Mouse (Mus musculus): Measurements from ENCODE around the gene Hist1h4f. TPM values are rescaled to one million over a fixed set of nuclear protein-coding genes. Genes with fewer than 3 reads are reported as not detected.

The Hist1h4f gene
- polyA plus RNA-seq, 1 experiment from 2014 or later: not detected

Other genes starting within 250 kb of the Hist1h4f start
- 30.7 TPM for gene Zfp322a, start 182.4 kb downstream of the Hist1h4f start, polyA plus RNA-seq (2015; fragmentation: Illumina TruSeq; extraction: RNeasy Lipid Tissue Mini Kit (QIAGEN cat#74804); ENCODE audit: low read depth, low replicate concordance)
- gene Abt1, start 127.8 kb downstream of the Hist1h4f start, polyA plus RNA-seq (2015; fragmentation: Illumina TruSeq; extraction: RNeasy Lipid Tissue Mini Kit (QIAGEN cat#74804); ENCODE audit: low read depth, low replicate concordance): 6.8 TPM
- not detected for gene Btn1a1, start 85.7 kb downstream of the Hist1h4f start, polyA plus RNA-seq (2015; fragmentation: Illumina TruSeq; extraction: RNeasy Lipid Tissue Mini Kit (QIAGEN cat#74804); ENCODE audit: low read depth, low replicate concordance)
- gene Btn2a2, start 62.8 kb downstream of the Hist1h4f start, polyA plus RNA-seq (2015; fragmentation: Illumina TruSeq; extraction: RNeasy Lipid Tissue Mini Kit (QIAGEN cat#74804); ENCODE audit: low read depth, low replicate concordance): 1.8 TPM
- gene Hist1h4h, start 20.6 kb downstream of the Hist1h4f start, polyA plus RNA-seq (2015; fragmentation: Illumina TruSeq; extraction: RNeasy Lipid Tissue Mini Kit (QIAGEN cat#74804); ENCODE audit: low read depth, low replicate concordance): 5.4 TPM
- gene Hist1h2af, start 17.7 kb downstream of the Hist1h4f start, polyA plus RNA-seq (2015; fragmentation: Illumina TruSeq; extraction: RNeasy Lipid Tissue Mini Kit (QIAGEN cat#74804); ENCODE audit: low read depth, low replicate concordance): not detected
- not detected for gene Hist1h3g, start 16.2 kb downstream of the Hist1h4f start, polyA plus RNA-seq (2015; fragmentation: Illumina TruSeq; extraction: RNeasy Lipid Tissue Mini Kit (QIAGEN cat#74804); ENCODE audit: low read depth, low replicate concordance)
- gene Hist1h2bh, start 8.3 kb downstream of the Hist1h4f start, polyA plus RNA-seq (2015; fragmentation: Illumina TruSeq; extraction: RNeasy Lipid Tissue Mini Kit (QIAGEN cat#74804); ENCODE audit: low read depth, low replicate concordance): 0.37 TPM
- gene Hist1h3f, start 7.6 kb downstream of the Hist1h4f start, polyA plus RNA-seq (2015; fragmentation: Illumina TruSeq; extraction: RNeasy Lipid Tissue Mini Kit (QIAGEN cat#74804); ENCODE audit: low read depth, low replicate concordance): not detected
- gene Hist1h1d, start 1.6 kb upstream of the Hist1h4f start, polyA plus RNA-seq (2015; fragmentation: Illumina TruSeq; extraction: RNeasy Lipid Tissue Mini Kit (QIAGEN cat#74804); ENCODE audit: low read depth, low replicate concordance): 0.06 TPM
- gene Hist1h3e, start 10.7 kb upstream of the Hist1h4f start, polyA plus RNA-seq (2015; fragmentation: Illumina TruSeq; extraction: RNeasy Lipid Tissue Mini Kit (QIAGEN cat#74804); ENCODE audit: low read depth, low replicate concordance): not detected
- gene Hist1h2ae, start 19.6 kb upstream of the Hist1h4f start, polyA plus RNA-seq (2015; fragmentation: Illumina TruSeq; extraction: RNeasy Lipid Tissue Mini Kit (QIAGEN cat#74804); ENCODE audit: low read depth, low replicate concordance): not detected
- 3.5 TPM for gene Hist1h2bg, start 19.7 kb upstream of the Hist1h4f start, polyA plus RNA-seq (2015; fragmentation: Illumina TruSeq; extraction: RNeasy Lipid Tissue Mini Kit (QIAGEN cat#74804); ENCODE audit: low read depth, low replicate concordance)
- not detected for gene Hist1h2bf, start 22.5 kb upstream of the Hist1h4f start, polyA plus RNA-seq (2015; fragmentation: Illumina TruSeq; extraction: RNeasy Lipid Tissue Mini Kit (QIAGEN cat#74804); ENCODE audit: low read depth, low replicate concordance)
- not detected for gene Hist1h2ad, start 22.7 kb upstream of the Hist1h4f start, polyA plus RNA-seq (2015; fragmentation: Illumina TruSeq; extraction: RNeasy Lipid Tissue Mini Kit (QIAGEN cat#74804); ENCODE audit: low read depth, low replicate concordance)
- 0.76 TPM for gene Hist1h3d, start 24.1 kb upstream of the Hist1h4f start, polyA plus RNA-seq (2015; fragmentation: Illumina TruSeq; extraction: RNeasy Lipid Tissue Mini Kit (QIAGEN cat#74804); ENCODE audit: low read depth, low replicate concordance)
- not detected for gene Hist1h4d, start 29.9 kb upstream of the Hist1h4f start, polyA plus RNA-seq (2015; fragmentation: Illumina TruSeq; extraction: RNeasy Lipid Tissue Mini Kit (QIAGEN cat#74804); ENCODE audit: low read depth, low replicate concordance)
- 6.4 TPM for gene Hist1h2be, start 69.5 kb upstream of the Hist1h4f start, polyA plus RNA-seq (2015; fragmentation: Illumina TruSeq; extraction: RNeasy Lipid Tissue Mini Kit (QIAGEN cat#74804); ENCODE audit: low read depth, low replicate concordance)
- gene Hist1h1e, start 70.9 kb upstream of the Hist1h4f start, polyA plus RNA-seq (2015; fragmentation: Illumina TruSeq; extraction: RNeasy Lipid Tissue Mini Kit (QIAGEN cat#74804); ENCODE audit: low read depth, low replicate concordance): 3.1 TPM
- gene Hist1h2ac, start 132.3 kb upstream of the Hist1h4f start, polyA plus RNA-seq (2015; fragmentation: Illumina TruSeq; extraction: RNeasy Lipid Tissue Mini Kit (QIAGEN cat#74804); ENCODE audit: low read depth, low replicate concordance): 2.0 TPM
- 79.4 TPM for gene Hist1h2bc, start 132.6 kb upstream of the Hist1h4f start, polyA plus RNA-seq (2015; fragmentation: Illumina TruSeq; extraction: RNeasy Lipid Tissue Mini Kit (QIAGEN cat#74804); ENCODE audit: low read depth, low replicate concordance)
- not detected for gene Hist1h1t, start 144.2 kb upstream of the Hist1h4f start, polyA plus RNA-seq (2015; fragmentation: Illumina TruSeq; extraction: RNeasy Lipid Tissue Mini Kit (QIAGEN cat#74804); ENCODE audit: low read depth, low replicate concordance)
- gene Hist1h4c, start 146.8 kb upstream of the Hist1h4f start, polyA plus RNA-seq (2015; fragmentation: Illumina TruSeq; extraction: RNeasy Lipid Tissue Mini Kit (QIAGEN cat#74804); ENCODE audit: low read depth, low replicate concordance): 1.3 TPM
- 4.4 TPM for gene Hfe, start 159.2 kb upstream of the Hist1h4f start, polyA plus RNA-seq (2015; fragmentation: Illumina TruSeq; extraction: RNeasy Lipid Tissue Mini Kit (QIAGEN cat#74804); ENCODE audit: low read depth, low replicate concordance)
- gene Hist1h1c, start 187.2 kb upstream of the Hist1h4f start, polyA plus RNA-seq (2015; fragmentation: Illumina TruSeq; extraction: RNeasy Lipid Tissue Mini Kit (QIAGEN cat#74804); ENCODE audit: low read depth, low replicate concordance): 35.3 TPM
- gene Hist1h3c, start 194.0 kb upstream of the Hist1h4f start, polyA plus RNA-seq (2015; fragmentation: Illumina TruSeq; extraction: RNeasy Lipid Tissue Mini Kit (QIAGEN cat#74804); ENCODE audit: low read depth, low replicate concordance): not detected
- not detected for gene Hist1h2bb, start 195.1 kb upstream of the Hist1h4f start, polyA plus RNA-seq (2015; fragmentation: Illumina TruSeq; extraction: RNeasy Lipid Tissue Mini Kit (QIAGEN cat#74804); ENCODE audit: low read depth, low replicate concordance)
- gene Hist1h2ab, start 199.5 kb upstream of the Hist1h4f start, polyA plus RNA-seq (2015; fragmentation: Illumina TruSeq; extraction: RNeasy Lipid Tissue Mini Kit (QIAGEN cat#74804); ENCODE audit: low read depth, low replicate concordance): not detected
- not detected for gene Hist1h3b, start 200.6 kb upstream of the Hist1h4f start, polyA plus RNA-seq (2015; fragmentation: Illumina TruSeq; extraction: RNeasy Lipid Tissue Mini Kit (QIAGEN cat#74804); ENCODE audit: low read depth, low replicate concordance)
- gene Hist1h4b, start 205.4 kb upstream of the Hist1h4f start, polyA plus RNA-seq (2015; fragmentation: Illumina TruSeq; extraction: RNeasy Lipid Tissue Mini Kit (QIAGEN cat#74804); ENCODE audit: low read depth, low replicate concordance): not detected
- gene Hist1h4a, start 209.6 kb upstream of the Hist1h4f start, polyA plus RNA-seq (2015; fragmentation: Illumina TruSeq; extraction: RNeasy Lipid Tissue Mini Kit (QIAGEN cat#74804); ENCODE audit: low read depth, low replicate concordance): not detected
- gene Hist1h3a, start 210.7 kb upstream of the Hist1h4f start, polyA plus RNA-seq (2015; fragmentation: Illumina TruSeq; extraction: RNeasy Lipid Tissue Mini Kit (QIAGEN cat#74804); ENCODE audit: low read depth, low replicate concordance): not detected
- not detected for gene Hist1h1a, start 212.0 kb upstream of the Hist1h4f start, polyA plus RNA-seq (2015; fragmentation: Illumina TruSeq; extraction: RNeasy Lipid Tissue Mini Kit (QIAGEN cat#74804); ENCODE audit: low read depth, low replicate concordance)
- not detected for gene Trim38, start 218.3 kb upstream of the Hist1h4f start, polyA plus RNA-seq (2015; fragmentation: Illumina TruSeq; extraction: RNeasy Lipid Tissue Mini Kit (QIAGEN cat#74804); ENCODE audit: low read depth, low replicate concordance)

Measured in brain, adult 10 weeks (tissue).